Mouse (Mus musculus) gastrocnemius, adult 18-20 months (tissue): ENCODE measurements around the gene Ctnna3. TPM values are rescaled to one million over a fixed set of nuclear protein-coding genes. Genes with fewer than 3 reads are reported as not detected.

Source experiments
- DNase-seq: peaks from one replicate; pipeline ENCODE4 v3.0.0; 2021; ENCODE audit warnings: low spot score
- total RNA-seq, 2 experiments: library from RNA; stranded (reverse); gene quantifications; 2 replicates each; pipeline ENCODE4 v1.2.3; 2021

Gene Ctnna3
- total RNA-seq, 2 experiments from 2014 or later, result 22.0 to 26.9 TPM

DNA sequence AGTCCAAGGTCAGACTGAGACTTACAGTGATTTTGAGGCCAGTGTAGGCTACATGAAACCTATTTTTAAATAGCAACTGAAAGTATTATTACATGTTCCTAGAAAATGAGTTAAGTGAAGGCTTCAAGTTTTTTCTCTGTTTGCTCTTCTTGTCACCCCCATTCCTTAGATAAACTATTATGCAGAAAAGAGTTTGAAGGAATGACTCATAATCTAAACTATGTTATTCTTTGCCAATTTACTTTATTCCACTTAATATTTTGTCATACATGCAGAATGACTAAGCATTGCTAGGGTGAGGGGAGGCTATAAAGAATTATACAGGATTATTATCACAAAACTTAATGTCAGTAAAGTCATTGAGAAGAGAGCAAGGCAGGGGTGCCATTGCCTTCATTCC, 479.0 kb downstream of the Ctnna3 start:
- DNase-seq, result no peak

GRCm38 (mm10) chr10:63927334-63927733, 497.4 kb downstream of the Ctnna3 start, which contains the start of gene Gm10118:
Gene Gm10118 (minus strand): TSS chr10:63927434.
- no peak for DNase-seq

GRCm38 (mm10) chr10:63933946-63934345, 504.0 kb downstream of the Ctnna3 start:
- no peak for DNase-seq

DNA sequence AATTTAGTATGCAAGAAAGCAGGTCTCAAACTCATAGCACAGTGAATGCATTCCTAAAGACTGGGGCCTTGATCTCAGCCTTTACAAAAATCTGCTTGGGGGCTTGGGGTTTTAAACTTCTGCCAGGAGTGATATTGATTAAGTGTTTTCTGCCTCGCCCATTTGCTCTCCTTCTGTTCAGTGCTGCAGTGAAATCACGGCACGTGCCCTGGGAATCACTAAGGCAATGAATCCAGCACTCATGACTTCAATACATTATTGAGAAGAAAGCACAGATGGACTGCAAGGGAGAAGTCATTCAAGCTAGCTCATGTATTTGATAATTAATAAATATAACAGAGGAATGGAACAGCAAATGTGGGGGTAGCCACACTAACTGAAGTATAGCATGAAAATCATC, 515.6 kb downstream of the Ctnna3 start:
- DNase-seq, result no peak

DNA sequence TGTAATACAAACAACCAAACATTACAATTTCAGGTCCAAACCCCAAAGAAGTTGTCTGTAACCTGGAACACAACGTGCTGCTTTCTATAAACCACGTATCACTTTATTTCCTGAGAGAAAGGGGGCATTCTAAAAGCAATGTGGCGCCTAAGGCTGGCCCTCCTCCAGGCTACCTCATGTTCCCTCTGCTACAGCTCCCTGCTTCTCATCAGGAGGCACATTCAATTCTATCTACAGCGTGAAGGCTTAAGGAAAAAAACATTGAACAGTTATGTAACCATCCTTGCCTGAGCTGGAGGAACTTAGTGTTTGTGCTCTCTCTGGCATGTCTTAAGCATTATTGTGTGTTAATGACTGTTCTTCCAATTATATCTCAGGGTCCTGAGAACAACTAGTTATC, 517.4 kb downstream of the Ctnna3 start:
- DNase-seq, result no peak

DNA sequence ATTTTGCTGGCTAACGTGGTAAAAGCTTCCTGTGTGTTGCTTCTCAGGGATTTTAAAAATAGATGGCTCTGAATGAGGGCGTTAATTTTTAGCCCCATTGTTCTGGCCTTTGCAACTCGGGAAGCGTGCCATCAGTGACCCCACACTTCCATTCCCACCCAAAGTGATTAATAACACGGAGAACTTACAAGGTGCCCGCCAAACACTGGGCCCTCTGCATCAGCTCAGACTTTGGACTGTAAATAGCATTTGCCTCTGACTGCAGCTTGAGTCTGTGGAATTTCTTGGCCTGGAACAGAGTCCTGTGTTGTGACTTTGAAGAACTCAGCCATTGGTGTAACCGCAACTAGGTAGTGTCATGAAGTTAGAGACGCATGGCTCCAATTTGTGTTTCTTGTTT, 521.0 kb downstream of the Ctnna3 start:
- peak; percentile 14 for DNase-seq

DNA sequence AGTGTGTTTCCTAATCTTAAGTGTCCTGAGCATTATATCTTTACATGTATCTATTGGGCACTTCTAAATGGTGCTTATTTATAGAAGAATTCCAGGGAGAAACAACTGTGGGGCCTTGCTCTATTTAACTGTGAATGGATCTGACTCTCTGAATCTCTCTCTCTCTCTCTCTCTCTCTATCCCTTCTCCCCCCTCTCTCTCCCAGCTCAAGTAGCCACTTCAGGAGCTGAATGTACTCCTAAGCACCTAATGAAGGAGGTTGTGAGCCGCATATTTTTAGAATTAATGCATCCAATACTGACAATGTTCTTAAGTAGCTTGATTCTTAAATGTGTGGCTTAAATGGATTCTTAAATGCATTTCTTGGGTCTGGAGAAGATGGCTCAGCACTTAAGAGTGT, 521.6 kb downstream of the Ctnna3 start:
- DNase-seq, result no peak

- peak; percentile 61 for DNase-seq
Measured at GRCm38 (mm10) chr10:63954308-63954930, 524.5 kb downstream of the Ctnna3 start.

DNA sequence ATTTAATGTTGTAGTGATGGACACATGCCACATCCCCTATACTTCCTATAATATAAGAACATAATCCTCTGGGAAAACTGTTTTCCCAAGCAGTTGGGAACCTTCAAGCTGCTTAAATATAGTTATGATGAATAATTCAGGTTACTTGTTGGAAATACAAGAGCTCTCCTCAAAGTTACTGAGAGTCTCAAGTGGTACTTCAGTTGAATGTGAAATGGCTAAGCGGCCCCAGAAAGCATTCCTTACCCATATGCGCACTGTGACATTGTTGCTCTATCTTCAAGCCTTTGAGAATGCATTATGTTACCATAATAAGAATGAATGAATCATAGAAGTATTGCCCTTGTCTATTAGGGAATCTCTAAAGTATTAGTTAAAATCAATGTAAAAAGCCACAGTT, 542.4 kb downstream of the Ctnna3 start:
- no peak for DNase-seq

DNA sequence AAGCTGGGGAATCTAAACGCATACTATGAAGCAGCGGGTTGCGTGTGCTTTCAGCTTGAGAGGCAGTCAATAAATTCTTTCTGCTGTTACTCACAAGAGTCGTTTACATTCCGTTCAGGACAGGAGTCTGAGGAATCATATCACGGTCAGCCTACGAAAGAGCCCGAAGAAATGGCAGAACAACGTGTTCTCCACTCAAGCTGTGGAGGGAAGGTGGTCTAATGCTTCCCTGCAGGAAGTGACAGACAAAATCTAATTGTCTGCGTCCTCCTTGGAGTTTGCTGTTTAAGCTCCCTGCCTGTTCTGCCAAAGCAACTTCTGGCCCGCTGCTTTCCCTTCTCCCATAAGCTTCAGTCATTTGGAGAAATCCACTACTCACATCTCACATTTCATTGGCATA, 548.2 kb downstream of the Ctnna3 start:
- no peak for DNase-seq

- DNase-seq, result no peak
Measured at GRCm38 (mm10) chr10:63978535-63978934, 548.6 kb downstream of the Ctnna3 start.

DNA sequence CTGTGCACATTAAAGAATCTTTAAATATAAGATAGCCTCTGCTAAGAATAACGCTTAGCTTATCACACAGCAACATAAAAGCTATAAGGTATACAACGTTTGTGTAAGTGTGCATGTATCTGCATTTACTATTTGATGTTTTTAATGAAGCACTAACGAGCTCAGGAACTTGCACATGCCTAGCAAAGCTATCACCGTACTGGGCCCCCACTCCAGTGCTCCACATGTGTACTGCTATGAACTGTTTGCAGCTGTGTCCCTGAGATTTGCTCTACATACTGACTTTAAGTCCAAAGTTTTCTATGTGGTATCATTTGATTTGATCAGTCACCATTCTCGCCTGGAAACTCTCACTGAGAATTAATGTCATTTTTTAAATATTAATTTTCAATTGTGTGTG, 549.1 kb downstream of the Ctnna3 start:
- DNase-seq, result no peak

DNA sequence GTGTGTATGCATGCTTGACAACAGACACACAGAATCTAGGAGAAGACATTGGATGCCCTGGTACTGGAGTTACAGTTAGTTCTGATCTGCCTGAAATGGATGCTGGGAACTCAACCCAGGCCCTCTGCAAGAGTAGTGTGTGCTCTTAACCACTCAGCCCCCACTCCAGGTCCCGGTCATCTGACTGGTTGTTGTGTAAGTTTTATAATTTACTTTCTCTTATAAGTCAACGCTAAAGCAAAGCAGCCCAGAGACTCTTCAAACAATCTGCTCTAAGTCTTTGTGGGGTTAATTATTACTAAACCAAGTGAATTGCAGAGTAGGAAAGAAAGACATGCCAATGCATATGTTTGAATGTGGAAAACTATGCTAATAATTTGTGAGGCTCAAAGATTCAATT, 549.5 kb downstream of the Ctnna3 start:
- no peak for DNase-seq

- DNase-seq, result no peak
Measured at GRCm38 (mm10) chr10:63985576-63985975, 555.7 kb downstream of the Ctnna3 start.

DNA sequence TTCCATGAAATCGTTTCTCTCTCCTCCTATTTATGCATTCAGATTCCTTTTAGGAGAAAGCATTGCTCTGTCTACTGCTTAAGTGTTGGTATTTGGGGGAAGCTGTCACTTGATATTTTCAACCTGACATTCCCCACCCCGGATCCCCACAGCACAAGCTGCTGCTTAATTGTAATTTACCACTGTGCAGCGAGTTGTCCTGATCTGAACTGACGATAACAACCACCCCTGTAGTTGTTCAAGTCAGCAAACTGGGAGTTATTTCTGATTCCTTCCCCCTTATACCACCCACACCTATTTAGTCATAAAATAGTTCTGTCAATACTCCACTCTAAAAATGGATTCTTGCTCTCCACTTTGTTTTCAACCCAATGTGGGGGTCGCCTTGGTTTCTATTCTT, 564.4 kb downstream of the Ctnna3 start:
- no peak for DNase-seq

- no peak for DNase-seq
Measured at GRCm38 (mm10) chr10:64001531-64001930, 571.6 kb downstream of the Ctnna3 start.

DNA sequence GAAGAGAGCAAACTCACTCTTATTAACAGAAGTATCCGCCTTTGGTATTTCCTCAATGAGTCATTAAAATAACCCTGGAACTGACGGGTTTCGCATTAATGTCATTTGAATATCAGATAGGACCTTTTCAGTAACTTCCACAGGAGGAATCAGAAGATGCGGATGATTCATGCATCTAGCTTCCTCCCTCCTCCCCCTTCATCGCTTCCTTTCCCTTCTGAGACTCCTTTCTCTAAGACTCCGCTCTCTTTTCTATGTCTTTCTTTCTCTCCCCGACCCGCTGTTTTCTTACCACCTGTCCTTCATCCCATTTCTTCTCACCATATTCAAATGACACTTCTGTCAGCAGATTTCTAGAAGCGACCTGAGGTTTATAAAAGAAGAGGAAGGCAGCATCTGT, 572.1 kb downstream of the Ctnna3 start:
- DNase-seq, result no peak

- DNase-seq, result no peak
Measured at GRCm38 (mm10) chr10:64020347-64020746, 590.4 kb downstream of the Ctnna3 start.

DNA sequence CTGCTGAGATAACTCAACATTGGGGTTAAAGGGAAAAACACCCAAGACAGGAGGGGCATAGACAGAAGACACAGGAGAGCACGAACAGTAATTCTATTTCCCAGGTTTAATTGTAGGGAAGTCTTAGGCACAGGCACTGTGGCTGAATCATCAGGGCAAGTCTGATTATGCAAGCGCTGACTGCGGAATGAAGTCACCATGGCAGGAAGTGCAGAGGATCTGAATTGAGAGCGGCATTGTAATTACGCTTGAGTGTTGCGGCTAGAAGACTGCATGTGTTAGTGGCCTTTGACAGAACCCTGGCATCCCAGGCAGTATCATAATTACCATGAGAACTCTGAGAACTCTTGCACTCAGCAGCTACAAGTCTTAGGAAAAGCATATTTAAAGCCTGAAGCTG, 593.4 kb downstream of the Ctnna3 start:
- no peak for DNase-seq

- DNase-seq, result no peak
Measured at GRCm38 (mm10) chr10:64030901-64031300, 601.0 kb downstream of the Ctnna3 start.

GRCm38 (mm10) chr10:64039760-64040535, 610.0 kb downstream of the Ctnna3 start:
- peak; percentile 33 for DNase-seq

- no peak for DNase-seq
Measured at GRCm38 (mm10) chr10:64041218-64041617, 611.3 kb downstream of the Ctnna3 start.

- no peak for DNase-seq
Measured at GRCm38 (mm10) chr10:64041892-64042291, 612.0 kb downstream of the Ctnna3 start.
